Mouse (Mus musculus): ENCODE results near the gene Tmem240.
"Not testable (repeated sequence)": the region's sequence is repeated elsewhere in the genome, so short reads cannot be mapped to it uniquely, and the experiment has no call there.

- TF ChIP-seq POLR2A, CTCF (IDR thresholded peaks at IDR 0.05; ENCODE audit: insufficient read depth, low read depth, low read length): not testable (repeated sequence)
Observed at GRCm38 (mm10) chr4:155788833-155789232, 54.2 kb downstream of the Tmem240 start.

All from olfactory bulb, adult 2 months (tissue).